Mouse (Mus musculus): ENCODE measurements around the gene Ybx1. TPM values are rescaled to one million over a fixed set of nuclear protein-coding genes. Genes with fewer than 3 reads are reported as not detected.
"Not testable (repeated sequence)": the region's sequence is repeated elsewhere in the genome, so short reads cannot be mapped to it uniquely, and the experiment has no call there.

The Ybx1 gene
- total RNA-seq (2015): 1,533 and 1,599 TPM in 2 replicates
- total RNA-seq (2017): 1,470 and 1,694 TPM in 2 replicates

DNA sequence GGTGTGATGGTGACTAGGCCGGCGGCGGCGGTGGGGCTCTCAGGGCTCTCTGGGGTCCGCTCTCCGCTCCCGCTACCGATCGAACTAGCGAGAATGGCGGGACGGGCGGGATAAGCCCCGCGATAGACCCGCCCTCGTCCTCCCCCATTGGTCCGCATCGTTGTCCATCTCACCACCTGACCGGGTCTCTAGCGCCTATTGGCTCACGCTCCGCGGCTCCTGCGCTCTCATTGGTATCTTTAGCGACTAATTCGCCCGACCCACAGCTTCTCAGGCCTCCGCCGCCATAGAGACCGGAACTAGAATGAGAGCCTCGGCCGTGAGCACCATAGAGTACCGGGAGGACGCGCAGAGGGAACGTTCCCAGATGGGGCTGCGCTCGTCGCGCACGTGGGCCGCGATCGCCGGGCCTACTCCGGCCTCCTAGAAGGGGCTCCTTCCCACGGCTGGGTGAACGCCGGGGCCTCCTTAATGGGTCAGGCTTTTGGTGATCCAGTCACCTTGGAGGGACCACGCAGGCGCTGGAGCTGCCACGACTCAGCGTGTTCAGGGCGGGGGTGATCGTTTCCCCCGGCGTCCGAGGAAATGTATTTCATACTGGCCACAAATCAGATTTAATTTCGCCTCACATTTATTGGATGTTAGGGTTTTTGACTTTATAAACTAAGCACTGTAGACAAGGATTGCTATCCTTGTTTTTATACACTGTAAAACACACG lies at the start of gene Ybx1:
Ybx1 (minus strand) TSS at position 190 of the 719 bp plus-strand sequence.
- ATAC-seq (replicated peaks; ENCODE audit: poor library complexity): peak; percentile 92

GRCm38 (mm10) chr4:119338861-119339361 lies 44.5 kb upstream of the Ybx1 start:
- peak; percentile 94 for ATAC-seq (replicated peaks; ENCODE audit: poor library complexity)

DNA sequence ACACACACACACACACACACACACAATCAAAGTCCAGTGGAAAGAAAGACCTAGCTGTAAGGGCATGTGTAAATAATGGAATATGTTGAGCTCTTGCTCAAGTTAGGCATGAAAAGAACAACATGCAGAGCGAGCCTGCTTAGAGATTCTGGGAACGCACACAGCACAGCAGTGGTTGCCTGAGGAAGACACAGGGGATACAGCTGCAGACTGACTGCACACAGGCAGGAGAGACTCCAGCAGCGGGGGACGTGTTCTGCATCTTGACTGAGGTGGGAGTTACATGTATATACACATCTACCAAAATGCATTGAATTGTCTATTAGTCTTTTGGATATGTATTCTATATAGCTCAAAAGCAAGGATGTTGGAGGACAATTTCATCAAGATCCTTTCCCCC lies 44.0 kb upstream of the Ybx1 start:
- no peak for ATAC-seq (replicated peaks; ENCODE audit: poor library complexity)

DNA sequence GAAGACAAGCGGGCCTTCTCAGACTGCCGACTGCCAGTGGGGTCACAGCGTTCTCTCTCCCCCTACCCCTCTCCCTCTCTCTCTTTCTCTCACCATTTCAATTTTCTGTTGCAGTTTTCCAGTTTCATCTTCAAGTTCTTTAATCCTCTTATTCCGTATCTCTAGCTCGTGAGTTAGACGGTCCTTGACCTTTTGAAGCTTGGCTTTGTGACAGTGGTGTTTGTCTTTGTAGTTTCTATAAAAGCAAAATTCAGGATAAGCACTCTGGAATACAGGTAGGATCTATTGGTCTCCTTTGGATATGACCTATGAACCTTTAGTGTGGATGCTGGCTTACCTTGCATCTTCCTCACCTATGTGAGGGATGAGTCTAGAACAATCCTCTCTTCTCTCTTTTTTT lies 39.1 kb upstream of the Ybx1 start:
- ATAC-seq (replicated peaks; ENCODE audit: poor library complexity): no peak

GRCm38 (mm10) chr4:119320896-119321550 lies 26.6 kb upstream of the Ybx1 start:
- ATAC-seq (replicated peaks; ENCODE audit: poor library complexity): no peak

- ATAC-seq (replicated peaks; ENCODE audit: poor library complexity): peak; percentile 100
These were observed 25.9 kb upstream of the Ybx1 start, which contains the start of gene Ppih for GRCm38 (mm10) chr4:119320131-119320830. TSS of gene Ppih (minus strand) at chr4:119320546.

- ATAC-seq (replicated peaks; ENCODE audit: poor library complexity): no peak
These were observed 19.4 kb upstream of the Ybx1 start for GRCm38 (mm10) chr4:119313756-119314155.

GRCm38 (mm10) chr4:119305418-119305817 lies 11.0 kb upstream of the Ybx1 start:
- ATAC-seq (replicated peaks; ENCODE audit: poor library complexity): no peak

DNA sequence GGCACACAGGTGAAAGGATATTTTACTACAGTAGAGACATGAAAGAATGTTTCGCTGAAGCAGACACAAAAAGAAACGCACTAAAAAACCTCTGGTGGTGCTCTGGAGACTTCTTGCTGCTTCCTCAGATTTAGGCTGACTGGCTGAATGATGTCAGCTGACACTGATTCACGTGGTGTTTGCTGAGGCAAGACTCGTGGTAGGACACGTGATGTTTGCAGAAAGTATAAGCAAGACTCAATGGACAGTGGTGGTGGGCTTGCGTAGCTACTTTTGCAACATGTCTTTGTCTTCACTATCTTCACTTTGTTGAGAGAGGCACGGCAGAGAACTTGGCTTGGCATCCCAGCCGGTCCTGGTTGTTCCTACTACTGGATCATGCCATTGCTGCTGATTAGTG lies 8.9 kb upstream of the Ybx1 start:
- no peak for ATAC-seq (replicated peaks; ENCODE audit: poor library complexity)

DNA sequence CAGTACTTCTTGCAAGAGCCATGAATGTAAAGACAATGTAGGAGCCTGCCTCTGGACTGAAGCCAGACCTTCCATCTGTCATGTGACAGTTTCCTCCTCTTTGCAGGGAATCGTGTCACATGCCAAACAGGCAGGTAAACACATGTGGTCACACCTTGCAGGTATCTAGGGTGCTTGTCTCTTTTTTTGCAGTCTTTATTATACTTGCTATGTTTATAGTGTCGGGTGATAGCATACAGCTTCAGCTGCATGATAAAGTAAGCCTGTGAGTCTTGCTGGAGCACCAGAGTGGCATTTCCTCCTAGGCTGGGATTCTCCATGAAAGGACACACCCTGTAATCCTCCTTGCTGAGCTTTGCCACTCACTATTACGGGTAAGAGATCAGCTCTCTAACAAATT lies 7.4 kb upstream of the Ybx1 start:
- no peak for ATAC-seq (replicated peaks; ENCODE audit: poor library complexity)

GRCm38 (mm10) chr4:119300761-119301160 lies 6.4 kb upstream of the Ybx1 start:
- ATAC-seq (replicated peaks; ENCODE audit: poor library complexity): no peak

- ATAC-seq (replicated peaks; ENCODE audit: poor library complexity): no peak
These were observed 3.0 kb upstream of the Ybx1 start for GRCm38 (mm10) chr4:119297361-119297760.

DNA sequence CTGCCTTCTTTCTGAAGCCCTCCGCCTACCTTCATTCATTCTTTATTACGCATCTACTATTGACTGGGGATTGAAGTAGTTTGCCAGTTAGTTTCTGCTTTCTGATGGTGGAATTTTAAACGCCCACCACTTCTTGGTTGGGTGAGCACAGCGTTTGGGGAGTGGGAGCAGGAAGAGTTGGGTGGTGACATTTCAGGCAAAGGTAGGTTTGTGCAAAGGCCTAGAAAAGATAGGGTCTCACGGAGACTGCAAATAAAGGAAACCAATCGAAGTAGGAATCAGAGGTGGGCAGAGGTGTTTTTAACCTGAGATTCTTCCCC lies 690 bp upstream of the Ybx1 start:
- no peak for ATAC-seq (replicated peaks; ENCODE audit: poor library complexity)

- no peak for ATAC-seq (replicated peaks; ENCODE audit: poor library complexity)
These were observed 688 bp downstream of the Ybx1 start for GRCm38 (mm10) chr4:119293574-119294258.

GRCm38 (mm10) chr4:119292771-119293573 lies 1.4 kb downstream of the Ybx1 start:
- peak; percentile 43 for ATAC-seq (replicated peaks; ENCODE audit: poor library complexity)

- no peak for ATAC-seq (replicated peaks; ENCODE audit: poor library complexity)
These were observed 2.5 kb downstream of the Ybx1 start for GRCm38 (mm10) chr4:119291921-119292320.

DNA sequence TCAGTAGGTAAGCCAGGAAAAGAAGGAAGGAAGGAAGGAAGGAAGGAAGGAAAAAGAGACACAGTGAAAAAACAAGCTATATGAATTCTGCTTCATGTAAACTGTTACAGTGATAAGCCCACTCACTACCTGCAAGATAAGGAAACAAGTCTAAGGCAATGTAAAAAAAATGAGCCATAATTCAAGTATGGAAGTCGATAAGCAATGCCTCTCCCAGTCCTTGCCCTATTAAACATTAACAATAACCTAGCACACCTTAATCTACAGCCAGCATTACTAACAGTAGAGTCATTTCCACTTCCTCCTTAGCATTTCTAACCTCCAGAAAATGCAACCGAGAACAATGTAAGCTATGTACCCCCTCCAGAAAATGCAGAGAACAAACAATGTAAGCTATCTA lies 9.1 kb downstream of the Ybx1 start:
- peak; percentile 62 for ATAC-seq (replicated peaks; ENCODE audit: poor library complexity)

DNA sequence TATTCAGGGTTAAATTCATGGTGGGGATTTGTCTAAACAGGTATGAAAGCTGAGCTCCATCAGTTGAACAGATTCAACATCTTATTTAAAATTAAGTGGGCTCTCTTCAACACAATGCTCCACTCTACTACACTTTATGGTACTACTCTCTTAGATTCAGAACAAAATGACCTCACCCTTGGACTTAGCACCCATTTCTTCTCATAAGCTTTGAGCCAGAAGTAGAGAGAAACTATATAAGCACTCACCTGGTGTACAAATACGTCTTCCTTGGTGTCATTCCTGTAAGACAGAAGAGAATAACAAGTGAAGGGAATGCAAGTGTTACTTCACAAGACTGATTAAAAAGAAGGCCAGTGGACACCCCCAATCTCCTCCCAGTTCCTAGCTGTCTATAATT lies 9.5 kb downstream of the Ybx1 start:
- ATAC-seq (replicated peaks; ENCODE audit: poor library complexity): no peak

DNA sequence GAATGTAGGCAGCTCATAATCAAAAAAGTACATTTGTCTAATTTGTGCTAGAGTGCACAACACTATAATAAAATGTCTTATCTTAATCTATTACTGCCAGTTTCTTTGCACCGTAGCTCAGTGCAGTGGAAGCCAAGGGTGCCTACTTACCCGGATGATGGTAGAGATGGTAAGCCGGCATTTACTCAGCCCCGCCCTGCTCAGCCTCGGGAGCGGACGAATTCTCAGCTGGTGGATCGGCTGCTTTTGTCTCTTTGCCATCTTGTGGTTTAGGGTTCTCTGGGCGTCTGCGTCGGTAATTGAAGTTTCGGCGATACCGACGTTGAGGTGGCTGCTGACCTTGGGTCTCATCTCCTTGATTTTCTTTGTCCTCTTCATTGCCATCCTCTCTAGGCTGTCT lies 15.6 kb downstream of the Ybx1 start:
- not testable (repeated sequence) for ATAC-seq (replicated peaks; ENCODE audit: poor library complexity)

DNA sequence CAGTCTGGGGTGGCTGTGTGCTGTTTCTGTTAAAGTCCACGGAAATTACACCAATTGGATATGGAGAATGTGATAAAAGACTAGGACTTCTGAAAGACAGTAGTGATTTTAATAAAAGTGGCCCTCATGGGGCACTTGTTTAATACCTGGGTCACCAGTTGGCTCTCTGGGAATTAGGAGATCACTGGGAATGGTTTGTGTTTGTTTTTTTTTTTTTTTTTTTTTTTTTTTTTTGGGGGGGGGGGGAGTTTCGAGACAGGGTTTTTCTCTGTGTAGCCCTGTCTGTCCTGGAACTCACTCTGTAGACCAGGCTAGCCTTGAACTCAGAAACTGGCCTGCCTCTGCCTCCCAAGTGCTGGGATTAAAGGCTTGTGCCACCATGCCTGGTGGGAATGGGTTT lies 18.7 kb downstream of the Ybx1 start:
- no peak for ATAC-seq (replicated peaks; ENCODE audit: poor library complexity)

Data from megakaryocyte progenitor cell, adult 5-6 weeks (primary cell).